Mouse (Mus musculus): ENCODE measurements around the gene Dok5. TPM values are rescaled to one million over a fixed set of nuclear protein-coding genes. Genes with fewer than 3 reads are reported as not detected.

The Dok5 gene
- total RNA-seq, 4 experiments from 2014 or later: 0.24 to 0.35 (median 0.30) TPM

- DNase-seq (ENCODE audit: low spot score): no peak
Measured at GRCm38 (mm10) chr2:170738446-170738845, 6.8 kb downstream of the Dok5 start.

- DNase-seq (ENCODE audit: low spot score): no peak
Measured at GRCm38 (mm10) chr2:170738891-170739290, 7.3 kb downstream of the Dok5 start.

GRCm38 (mm10) chr2:170739713-170740365 lies 8.2 kb downstream of the Dok5 start:
- DNase-seq (ENCODE audit: low spot score): no peak

DNA sequence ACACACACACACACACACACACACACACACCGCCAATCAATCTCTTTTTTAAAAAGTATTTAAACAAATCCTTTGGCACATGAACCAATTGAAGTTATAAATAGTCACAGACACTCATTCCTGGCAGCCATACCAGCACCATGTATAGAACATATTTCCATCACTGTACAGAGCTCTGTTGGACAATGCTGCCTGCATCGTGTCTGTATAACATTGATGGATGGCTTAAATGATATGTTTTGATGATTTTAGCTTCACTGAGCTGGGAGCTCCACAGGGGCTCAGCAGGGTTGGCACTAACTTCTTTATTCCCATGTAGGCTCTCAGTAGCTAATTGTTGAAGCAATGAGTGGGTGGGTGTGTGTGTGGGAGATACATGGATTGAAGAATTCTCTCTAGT lies 11.9 kb downstream of the Dok5 start:
- DNase-seq (ENCODE audit: low spot score): no peak

GRCm38 (mm10) chr2:170748901-170749300 lies 17.3 kb downstream of the Dok5 start:
- no peak for DNase-seq (ENCODE audit: low spot score)

DNA sequence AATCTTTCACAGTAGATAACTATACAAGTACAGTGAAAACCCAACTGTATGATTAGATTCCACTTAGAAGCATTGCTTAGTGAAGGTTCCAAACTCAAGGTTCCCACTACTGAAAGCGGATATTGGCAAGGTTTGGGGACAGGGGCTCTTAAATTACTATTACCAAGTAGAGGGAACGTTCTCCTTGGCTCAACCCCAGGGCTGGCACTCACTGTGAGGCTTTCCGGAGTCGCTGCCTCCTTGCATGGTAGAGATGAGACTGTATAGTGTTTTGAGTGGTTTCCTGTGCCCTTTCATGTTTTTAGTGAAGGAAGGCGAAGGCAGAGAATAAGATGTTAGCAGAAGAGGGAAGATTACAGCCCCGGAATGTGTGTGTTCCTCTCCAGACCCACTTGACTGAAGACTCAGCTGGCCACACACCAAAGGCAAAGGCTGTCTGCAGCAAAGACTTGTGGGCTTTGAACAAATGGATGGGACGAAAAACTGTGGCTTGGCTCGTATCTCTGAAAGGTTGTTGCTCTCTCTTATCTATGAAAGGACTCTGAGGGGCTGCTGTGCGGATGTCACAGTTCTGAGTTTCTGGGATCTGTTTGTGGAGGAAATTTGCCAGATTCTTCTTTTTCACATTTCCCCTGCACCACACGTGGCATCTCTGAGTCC lies 20.7 kb downstream of the Dok5 start:
- DNase-seq (ENCODE audit: low spot score): no peak

DNA sequence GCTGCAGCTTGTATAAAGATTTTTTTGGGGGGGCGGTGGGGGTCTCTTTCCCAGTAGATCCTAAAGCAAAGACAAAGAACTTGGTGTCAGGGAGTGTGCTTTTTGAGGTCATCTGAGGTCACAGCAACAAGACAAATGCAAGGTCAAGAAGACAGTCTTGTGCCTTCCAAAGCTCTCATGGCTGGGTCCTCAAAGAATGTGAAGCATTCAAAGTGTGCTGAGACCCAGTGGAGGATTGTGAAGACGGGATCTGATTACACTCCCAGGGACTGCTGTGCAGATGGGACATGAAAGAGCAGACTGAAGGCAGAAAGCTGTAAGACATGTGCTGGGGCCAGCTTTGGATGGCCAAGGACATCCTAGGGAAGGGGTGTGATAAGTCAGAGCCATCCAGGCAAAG lies 24.2 kb downstream of the Dok5 start:
- no peak for DNase-seq (ENCODE audit: low spot score)

GRCm38 (mm10) chr2:170756667-170757066 lies 25.1 kb downstream of the Dok5 start:
- no peak for DNase-seq (ENCODE audit: low spot score)

DNA sequence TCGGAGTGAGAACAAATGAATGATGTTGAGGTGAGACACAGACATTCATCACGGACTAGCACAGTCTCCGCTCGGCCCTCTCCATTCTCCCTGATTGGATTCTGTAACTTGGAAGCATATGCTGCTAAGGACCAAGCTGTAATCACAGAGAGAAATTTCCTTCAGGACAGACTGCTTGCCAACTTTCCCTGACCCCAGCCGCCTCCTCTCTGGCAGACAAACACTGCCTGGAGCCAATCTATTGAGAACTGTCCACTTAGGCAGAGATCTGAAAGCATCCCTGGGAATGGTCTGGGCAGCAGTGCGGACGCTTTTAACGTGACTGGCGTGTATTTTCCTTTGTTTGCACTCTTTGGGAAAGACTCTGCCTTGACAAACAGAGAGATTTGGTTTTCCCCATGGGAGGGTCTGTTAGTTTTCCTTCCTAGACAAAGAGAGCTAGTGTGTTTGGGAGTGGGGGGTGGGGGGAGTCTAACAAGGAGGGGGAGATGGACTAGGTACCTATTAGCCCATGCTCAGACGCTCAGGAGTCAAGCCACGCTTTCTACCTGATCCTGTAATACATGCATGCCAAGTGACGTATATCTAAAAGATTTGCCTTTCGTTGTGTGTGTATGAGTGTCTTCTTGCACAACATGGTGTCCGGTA lies 25.7 kb downstream of the Dok5 start:
- DNase-seq (ENCODE audit: low spot score): no peak

GRCm38 (mm10) chr2:170758201-170758600 lies 26.6 kb downstream of the Dok5 start:
- no peak for DNase-seq (ENCODE audit: low spot score)

- DNase-seq (ENCODE audit: low spot score): peak; percentile 3
Measured at GRCm38 (mm10) chr2:170764704-170765103, 33.1 kb downstream of the Dok5 start.

- no peak for DNase-seq (ENCODE audit: low spot score)
Measured at GRCm38 (mm10) chr2:170767243-170767642, 35.6 kb downstream of the Dok5 start.

- DNase-seq (ENCODE audit: low spot score): no peak
Measured at GRCm38 (mm10) chr2:170768699-170769098, 37.1 kb downstream of the Dok5 start.

DNA sequence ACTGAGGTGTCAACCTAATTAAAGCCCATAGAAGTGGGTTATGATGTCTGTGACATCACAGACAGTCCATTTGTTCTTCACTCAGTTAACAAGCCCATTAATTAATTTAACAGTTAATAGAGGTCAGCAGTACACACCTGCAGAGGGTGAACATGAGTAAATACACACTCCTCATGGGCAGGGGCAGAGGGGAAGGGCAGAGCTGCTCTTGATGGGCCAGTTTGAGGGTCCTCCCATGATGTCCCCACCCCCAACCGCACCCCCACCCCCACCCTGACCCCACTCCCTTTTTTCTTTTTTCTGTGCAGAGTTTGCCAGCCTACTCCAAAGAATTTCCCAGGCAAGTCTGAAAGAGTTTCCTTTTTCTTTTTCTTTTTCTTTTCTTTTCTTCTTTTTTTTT lies 39.9 kb downstream of the Dok5 start:
- no peak for DNase-seq (ENCODE audit: low spot score)

DNA sequence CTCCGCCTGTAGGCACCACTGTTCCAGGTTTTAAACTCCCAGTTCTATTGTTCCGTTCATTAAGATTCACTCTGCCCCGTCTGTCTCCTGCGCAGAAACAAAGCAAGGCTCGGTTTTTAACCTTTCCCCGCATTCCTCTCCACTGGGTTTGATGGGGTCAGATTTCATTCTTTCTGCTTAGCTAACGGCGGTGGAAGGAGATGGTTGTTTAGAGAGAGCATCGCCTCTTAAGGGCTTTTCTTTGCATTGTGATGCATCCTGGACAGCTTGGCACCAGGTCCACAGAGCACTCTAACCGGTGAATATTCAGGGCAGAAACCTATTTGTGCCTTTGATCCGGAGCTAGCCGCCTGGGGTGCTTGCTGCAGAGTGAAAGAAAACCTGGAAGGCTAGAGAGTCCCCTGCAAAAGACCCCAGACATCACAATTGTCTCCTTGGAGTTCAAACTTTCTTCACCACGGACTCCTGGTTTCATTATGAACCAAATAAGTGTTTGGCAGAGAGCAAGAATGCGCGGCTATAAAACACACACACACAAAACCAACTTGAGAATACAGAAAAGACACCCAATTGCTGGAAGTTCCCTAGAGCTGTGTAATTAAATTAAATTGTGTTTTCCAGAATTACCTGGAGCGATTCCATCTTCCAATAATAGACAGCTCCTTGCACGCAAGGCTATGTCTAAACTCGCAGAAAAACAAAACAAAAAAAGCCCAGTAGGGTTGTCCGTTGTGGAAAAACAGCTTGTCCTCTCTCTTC lies 40.7 kb downstream of the Dok5 start:
- no peak for DNase-seq (ENCODE audit: low spot score)

DNA sequence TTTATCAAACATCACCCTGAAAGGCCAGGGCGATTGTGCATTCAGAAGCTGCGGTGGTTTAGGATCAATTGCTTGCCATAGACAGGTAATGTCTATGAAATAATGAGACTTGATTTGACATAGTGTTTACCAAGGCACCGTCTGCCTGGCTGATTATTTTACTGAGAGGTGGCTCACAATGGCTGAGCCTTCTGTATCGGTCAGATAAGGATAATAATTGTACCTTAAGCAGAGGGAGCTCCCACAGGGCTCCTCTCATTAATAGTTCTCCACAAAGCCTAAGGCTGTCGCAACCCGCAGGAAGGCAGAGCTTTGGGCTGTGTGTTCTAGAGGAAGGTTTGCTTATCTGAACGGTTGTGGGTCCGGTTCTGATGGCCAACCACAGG lies 41.3 kb downstream of the Dok5 start:
- no peak for DNase-seq (ENCODE audit: low spot score)

DNA sequence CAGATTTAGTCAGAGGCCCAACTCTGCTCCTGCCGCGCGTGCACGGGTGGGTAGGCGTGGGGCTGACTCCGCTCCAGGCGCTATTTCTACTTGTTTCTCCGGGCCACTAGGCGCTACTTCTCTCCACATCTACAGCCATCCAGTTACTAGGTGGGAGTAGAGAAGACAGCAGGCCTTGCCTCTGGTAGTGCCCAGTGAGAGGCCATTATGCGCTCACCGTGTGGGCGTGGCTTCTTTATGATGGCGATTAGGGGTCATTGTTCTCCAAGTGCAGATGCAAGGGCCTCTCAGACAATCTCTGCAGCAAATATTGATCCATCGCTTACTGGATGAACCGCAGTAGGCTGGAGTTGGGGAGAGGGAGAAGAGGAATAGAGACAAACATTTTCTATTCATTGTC lies 44.0 kb downstream of the Dok5 start:
- DNase-seq (ENCODE audit: low spot score): no peak

GRCm38 (mm10) chr2:170776107-170776506 lies 44.5 kb downstream of the Dok5 start:
- DNase-seq (ENCODE audit: low spot score): no peak

GRCm38 (mm10) chr2:170777572-170777971 lies 46.0 kb downstream of the Dok5 start:
- DNase-seq (ENCODE audit: low spot score): no peak

- DNase-seq (ENCODE audit: low spot score): no peak
Measured at GRCm38 (mm10) chr2:170780010-170780750, 48.6 kb downstream of the Dok5 start.

GRCm38 (mm10) chr2:170788101-170788500 lies 56.5 kb downstream of the Dok5 start:
- no peak for DNase-seq (ENCODE audit: low spot score)

Measured in heart, adult 8-10 months (tissue).